Mouse (Mus musculus) cortical plate, adult 2 months (tissue): ENCODE measurements around the gene Mrtfa.

ENCODE experiments used
- CTCF ChIP-seq: fragments of 200-500 bp; IDR thresholded peaks from 2 replicates; pipeline ENCODE4 v1.5.1; 2011; ENCODE audit warnings: mild to moderate bottlenecking, control low read depth, low read length; ENCODE audit not compliant: insufficient read depth; ENCODE audit errors: extremely low read depth
- POLR2A ChIP-seq: fragments of 200-500 bp; IDR thresholded peaks from 2 replicates; pipeline ENCODE4 v1.6.1; 2011; ENCODE audit warnings: mild to moderate bottlenecking, low read length, control low read depth; ENCODE audit not compliant: insufficient read depth; ENCODE audit errors: extremely low read depth

GRCm38 (mm10) chr15:81159212-81159611 is 31.3 kb downstream of the Mrtfa start:
- TF ChIP-seq CTCF, result no peak
- TF ChIP-seq POLR2A, result no peak
